Mouse (Mus musculus) lung, adult 2 months (tissue): ENCODE measurements around the gene Otud7a. TPM values are rescaled to one million over a fixed set of nuclear protein-coding genes. Genes with fewer than 3 reads are reported as not detected.

Source experiments
- DNase-seq: peaks from one replicate; pipeline ENCODE4 v3.0.0; 2022
- H3K4me1 ChIP-seq: fragments of 200-500 bp; 2 replicates; pipeline ENCODE4 v1.6.1; 2011; ENCODE audit warnings: low read length; ENCODE audit not compliant: control insufficient read depth, insufficient read depth
- H3K4me3 ChIP-seq: fragments of 200-500 bp; replicated peaks from 2 replicates; pipeline ENCODE3; 2011; ENCODE audit warnings: low read depth, mild to moderate bottlenecking, control low read depth, low read length; ENCODE audit errors: extremely low read depth
- CTCF ChIP-seq: fragments of 200-500 bp; IDR thresholded peaks from 2 replicates; pipeline ENCODE4 v1.5.1; 2011; ENCODE audit warnings: mild to moderate bottlenecking, low read length, control low read depth; ENCODE audit not compliant: insufficient read depth
- POLR2A ChIP-seq: fragments of 200-500 bp; IDR thresholded peaks from 2 replicates; pipeline ENCODE4 v1.6.1; 2011; ENCODE audit warnings: low read depth, mild to moderate bottlenecking, control low read depth, low read length, borderline replicate concordance; ENCODE audit errors: extremely low read depth
- WGBS: fragments of 180-500 bp; shearing (Covaris S2); methylation state at CpG from one replicate; pipeline ENCODE4 v1.1.7; 2018; 5-methylcytosine and 5-hydroxymethylcytosine counted together
- polyA plus RNA-seq: library from polyadenylated mRNA; depleted of rRNA; stranded (reverse); fragments of >200 nt; gene quantifications from 2 replicates; pipeline ENCODE4 v1.2.3, GENCODE M21; 2012; rRNA removed

Gene Otud7a
- polyA plus RNA-seq, 1 experiment: 0.12 TPM

- DNase-seq: peak; percentile 25
- no peaks in the 10 kb centered on the region for H3K4me1 ChIP-seq
- 85% methylated on average over 21 of the region's 21 CpGs for WGBS
- TF ChIP-seq CTCF: no peak
- TF ChIP-seq POLR2A: no peak
- no peak overlapping the region for H3K4me3 ChIP-seq
These were observed 358.2 kb downstream of the Otud7a start for GRCm38 (mm10) chr7:63802751-63803150.

Other genes with a start within 250 kb of the Otud7a start
- gene Chrna7, start 232.2 kb upstream of the Otud7a start, polyA plus RNA-seq: 1.4 and 1.9 TPM in 2 replicates